Mouse (Mus musculus): ENCODE measurements around the gene Spns2. TPM values are rescaled to one million over a fixed set of nuclear protein-coding genes. Genes with fewer than 3 reads are reported as not detected.

Gene Spns2
- not detected for polyA plus RNA-seq (2017; shearing (Covaris generic))

- ATAC-seq: no peak
These were observed at the start of gene Spns2 for GRCm38 (mm10) chr11:72489881-72490301. Gene Spns2, minus strand, starts transcription at chr11:72489904.

- ATAC-seq: no peak
These were observed 49.1 kb upstream of the Spns2 start for GRCm38 (mm10) chr11:72538811-72539210.

- no peak for ATAC-seq
These were observed 48.5 kb upstream of the Spns2 start for GRCm38 (mm10) chr11:72538037-72538755.

- no peak for ATAC-seq
These were observed 47.8 kb upstream of the Spns2 start for GRCm38 (mm10) chr11:72537503-72537902.

- ATAC-seq: no peak
These were observed 45.8 kb upstream of the Spns2 start for GRCm38 (mm10) chr11:72535519-72535918.

GRCm38 (mm10) chr11:72532890-72533289 lies 43.2 kb upstream of the Spns2 start:
- ATAC-seq: no peak

GRCm38 (mm10) chr11:72531632-72532031 lies 41.9 kb upstream of the Spns2 start:
- ATAC-seq: no peak

GRCm38 (mm10) chr11:72531144-72531543 lies 41.4 kb upstream of the Spns2 start:
- no peak for ATAC-seq

- no peak for ATAC-seq
These were observed 36.5 kb upstream of the Spns2 start for GRCm38 (mm10) chr11:72526190-72526589.

GRCm38 (mm10) chr11:72523711-72524110 lies 34.0 kb upstream of the Spns2 start:
- ATAC-seq: no peak

- no peak for ATAC-seq
These were observed 32.9 kb upstream of the Spns2 start for GRCm38 (mm10) chr11:72522616-72523041.

- ATAC-seq: no peak
These were observed 32.2 kb upstream of the Spns2 start for GRCm38 (mm10) chr11:72521598-72522541.

- no peak for ATAC-seq
These were observed 30.2 kb upstream of the Spns2 start for GRCm38 (mm10) chr11:72519895-72520294.

- ATAC-seq: no peak
These were observed 29.5 kb upstream of the Spns2 start for GRCm38 (mm10) chr11:72519189-72519588.

- no peak for ATAC-seq
These were observed 28.7 kb upstream of the Spns2 start for GRCm38 (mm10) chr11:72518449-72518848.

- no peak for ATAC-seq
These were observed 25.3 kb upstream of the Spns2 start for GRCm38 (mm10) chr11:72514967-72515366.

GRCm38 (mm10) chr11:72508651-72509050 lies 18.9 kb upstream of the Spns2 start:
- ATAC-seq: no peak

GRCm38 (mm10) chr11:72507651-72508050 lies 17.9 kb upstream of the Spns2 start:
- no peak for ATAC-seq

GRCm38 (mm10) chr11:72504016-72504797 lies 14.5 kb upstream of the Spns2 start:
- no peak for ATAC-seq

GRCm38 (mm10) chr11:72503501-72503921 lies 13.8 kb upstream of the Spns2 start:
- no peak for ATAC-seq

GRCm38 (mm10) chr11:72502236-72502635 lies 12.5 kb upstream of the Spns2 start:
- no peak for ATAC-seq

GRCm38 (mm10) chr11:72501426-72502002 lies 11.8 kb upstream of the Spns2 start:
- no peak for ATAC-seq

All from CD4-positive, CD25-positive, alpha-beta regulatory T cell, adult 4 months (primary cell).